Mouse (Mus musculus) limb, embryonic 12.5 days (tissue): ENCODE data around the gene Tut1. TPM values are rescaled to one million over a fixed set of nuclear protein-coding genes. Genes with fewer than 3 reads are reported as not detected.
"Not testable (repeated sequence)": the region's sequence is repeated elsewhere in the genome, so short reads cannot be mapped to it uniquely, and the experiment has no call there.

Source experiments
- ATAC-seq: fragments of 200-750 bp; cut with Nextera tagmentation; 2 replicates; pipeline ENCODE4 v1.8.0; 2017; ENCODE audit warnings: low read depth, moderate TSS enrichment; ENCODE audit not compliant: insufficient number of reproducible peaks, insufficient read depth, low FRiP score, low TSS enrichment
- H3K27ac ChIP-seq: fragments of 300-500 bp; sonication (generic); 2 replicates; pipeline ENCODE4 v1.5.1; 2016; ENCODE audit warnings: mild to moderate bottlenecking, moderate library complexity
- H3K27me3 ChIP-seq: fragments of 300-500 bp; sonication (generic); 2 replicates; pipeline ENCODE4 v1.6.1; 2016; ENCODE audit warnings: mild to moderate bottlenecking, moderate library complexity
- H3K36me3 ChIP-seq: fragments of 300-500 bp; sonication (generic); 2 replicates; pipeline ENCODE4 v1.6.1; 2016; ENCODE audit warnings: mild to moderate bottlenecking, moderate library complexity
- H3K4me1 ChIP-seq: fragments of 300-500 bp; sonication (generic); replicated peaks from 2 replicates; pipeline ENCODE4 v1.6.1; 2016
- H3K4me2 ChIP-seq: fragments of 300-500 bp; sonication (generic); 2 replicates; pipeline ENCODE4 v1.6.1; 2016; ENCODE audit warnings: mild to moderate bottlenecking, moderate library complexity
- H3K4me3 ChIP-seq: fragments of 300-500 bp; sonication (generic); replicated peaks from 2 replicates; pipeline ENCODE4 v1.5.1; 2016; ENCODE audit warnings: mild to moderate bottlenecking
- H3K9ac ChIP-seq: fragments of 300-500 bp; sonication (generic); replicated peaks from 2 replicates; pipeline ENCODE4 v1.6.1; 2016; ENCODE audit warnings: mild to moderate bottlenecking, moderate library complexity
- H3K9me3 ChIP-seq: fragments of 300-500 bp; sonication (generic); 2 replicates; pipeline ENCODE4 v1.6.1; 2016; ENCODE audit warnings: mild to moderate bottlenecking, moderate library complexity
- WGBS: fragments of 180-500 bp; shearing (Covaris S2); methylation state at CpG from one replicate; pipeline ENCODE4 v1.1.7; 2016; 5-methylcytosine and 5-hydroxymethylcytosine counted together
- polyA plus RNA-seq: library from polyadenylated mRNA; unstranded; fragments of >200 nt; fragmentation: Nextera tagmentation; extraction: Ambion mirVana; gene quantifications from 2 replicates; pipeline ENCODE4 v1.2.1, GENCODE M21; 2016

The Tut1 gene
- polyA plus RNA-seq, 1 experiment from 2014 or later: 39.7 TPM

DNA sequence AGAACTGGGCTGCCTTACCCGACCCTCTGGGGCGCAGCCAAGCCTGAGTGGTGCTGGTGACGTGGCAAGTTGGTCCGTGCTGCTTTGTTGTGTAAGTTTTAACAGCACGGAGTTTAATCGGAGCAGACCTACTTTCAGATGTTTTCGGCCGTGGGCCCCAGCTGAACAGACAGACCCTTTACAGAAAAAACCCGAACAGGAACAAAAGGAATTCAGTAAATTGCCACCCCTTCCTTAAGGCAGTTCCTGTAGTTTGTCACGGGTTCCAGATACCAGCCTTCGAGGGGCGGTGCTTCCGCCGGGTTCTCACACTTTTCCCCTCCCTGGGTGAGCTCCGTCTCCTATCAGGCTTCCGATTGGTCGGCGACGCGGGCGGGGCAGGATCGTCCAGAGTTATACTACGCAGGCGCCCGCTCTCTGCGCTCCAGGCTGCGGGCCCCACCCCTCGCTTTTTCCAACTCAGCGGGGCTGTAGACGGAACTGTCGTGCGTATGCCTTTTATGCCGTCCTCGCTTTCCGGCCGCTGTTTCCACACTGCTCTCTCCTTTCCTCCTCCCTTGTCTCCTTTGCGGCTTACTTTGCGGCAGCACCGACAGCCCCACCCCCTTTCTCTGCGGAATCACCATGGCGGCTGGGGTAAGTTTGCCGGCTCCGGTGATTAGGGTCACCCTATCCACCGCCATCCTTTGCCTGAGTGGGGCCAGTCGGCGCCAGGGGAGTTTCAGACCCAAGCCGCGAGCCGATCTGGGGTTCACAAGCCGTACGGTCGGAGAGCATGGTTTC lies 13.1 kb downstream of the Tut1 start, which contains the start of gene Eef1g:
TSS of gene Eef1g (plus strand) at position 452 of the 783 bp plus-strand sequence.
- peaks cover 75% of the 10 kb centered on the region for H3K36me3 ChIP-seq
- peak within 1 kb of the TSS; percentile 82 for H3K4me3 ChIP-seq
- H3K9ac ChIP-seq: peak within 1 kb of the TSS; percentile 94
- no peaks in the 10 kb centered on the region for H3K27me3 ChIP-seq
- peaks cover 16% of the 10 kb centered on the region for H3K4me1 ChIP-seq
- peak within 1 kb of the TSS; percentile 91 for H3K4me2 ChIP-seq
- peak within 1 kb of the TSS; percentile 94 for H3K27ac ChIP-seq
- H3K9me3 ChIP-seq: no peaks in the 10 kb centered on the region
- under 1% methylated on average over 52 of the region's 52 CpGs for WGBS
- peak; percentile 99 for ATAC-seq

DNA sequence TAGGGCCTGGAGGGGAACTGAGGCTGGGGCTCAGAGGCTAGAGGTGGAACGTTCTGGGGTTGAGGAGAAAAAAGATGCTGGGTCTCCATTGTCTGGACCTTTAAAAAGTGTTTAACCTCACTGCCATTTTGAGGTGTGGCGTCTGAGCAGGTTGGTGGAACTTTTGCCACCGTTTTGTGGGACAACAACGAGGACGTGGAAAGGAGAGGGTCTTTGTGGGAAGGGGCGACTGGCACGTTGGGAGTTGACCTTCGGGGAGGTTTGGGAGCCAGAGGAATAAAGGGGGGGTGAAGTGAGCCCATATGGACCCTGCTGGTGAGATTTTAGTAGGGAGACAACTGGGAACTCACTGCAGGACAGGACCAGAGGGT lies 13.7 kb downstream of the Tut1 start:
- Histone ChIP-seq H3K9me3 (no peaks in the 10 kb centered on the region), H3K4me1 (peaks cover 16% of the 10 kb centered on the region), H3K4me2 (peak overlapping the region; percentile 91), H3K4me3 (peak overlapping the region; percentile 82), H3K27ac (peak overlapping the region; percentile 94), H3K36me3 (peaks cover 75% of the 10 kb centered on the region), H3K9ac (peak overlapping the region; percentile 94), H3K27me3 (no peaks in the 10 kb centered on the region)
- ATAC-seq: no peak
- WGBS: 0% methylated on average over 8 of the region's 8 CpGs

DNA sequence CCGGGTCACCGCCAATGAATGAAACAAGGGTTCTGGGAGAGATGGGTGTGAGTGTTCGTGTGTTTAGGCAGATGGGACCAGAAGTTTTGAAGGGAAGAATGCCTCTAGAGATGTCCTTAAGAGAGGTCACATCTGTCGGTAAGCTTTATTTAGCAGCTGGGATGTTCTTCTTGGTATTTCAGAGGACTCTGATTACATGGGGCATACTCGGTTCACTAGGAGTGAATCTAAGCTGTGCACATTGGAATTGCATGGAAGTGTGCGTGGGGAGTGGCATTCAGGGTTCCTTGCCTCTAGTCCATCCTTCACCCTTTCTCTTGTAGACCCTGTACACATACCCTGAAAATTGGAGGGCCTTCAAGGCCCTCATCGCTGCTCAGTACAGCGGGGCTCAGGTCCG lies 14.2 kb downstream of the Tut1 start:
- H3K36me3 ChIP-seq: peaks cover 75% of the 10 kb centered on the region
- peak overlapping the region; percentile 94 for H3K27ac ChIP-seq
- H3K4me3 ChIP-seq: peak overlapping the region; percentile 82
- peak overlapping the region; percentile 91 for H3K4me2 ChIP-seq
- H3K9me3 ChIP-seq: no peaks in the 10 kb centered on the region
- peaks cover 16% of the 10 kb centered on the region for H3K4me1 ChIP-seq
- no peaks in the 10 kb centered on the region for H3K27me3 ChIP-seq
- WGBS: 5% methylated on average over 9 of the region's 9 CpGs
- peak overlapping the region; percentile 94 for H3K9ac ChIP-seq
- ATAC-seq: no peak

DNA sequence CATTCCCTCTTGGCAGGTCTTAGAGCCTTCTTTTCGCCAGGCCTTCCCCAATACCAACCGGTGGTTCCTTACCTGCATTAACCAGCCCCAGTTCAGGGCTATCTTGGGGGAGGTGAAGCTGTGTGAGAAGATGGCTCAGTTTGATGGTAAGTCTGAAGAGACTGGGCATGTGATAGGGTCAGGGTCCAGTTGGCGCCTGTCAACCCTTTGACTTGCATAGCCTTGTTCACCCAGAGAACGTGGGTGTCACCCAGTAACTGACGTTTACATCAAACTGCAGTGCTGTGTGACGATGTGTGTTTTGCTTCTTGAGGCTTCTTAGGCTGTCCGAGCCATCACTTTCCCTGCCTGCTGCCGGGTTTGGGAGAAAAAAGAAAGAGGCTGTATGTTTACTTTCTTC lies 18.8 kb downstream of the Tut1 start:
- WGBS: 90% methylated on average over 8 of the region's 8 CpGs
- H3K27me3 ChIP-seq, H3K4me2 ChIP-seq, H3K4me3 ChIP-seq, ATAC-seq, H3K9me3 ChIP-seq, H3K9ac ChIP-seq, H3K27ac ChIP-seq: not testable (repeated sequence)
- Histone ChIP-seq H3K36me3 (peaks cover 88% of the 10 kb centered on the region), H3K4me1 (peaks cover 12% of the 10 kb centered on the region)

DNA sequence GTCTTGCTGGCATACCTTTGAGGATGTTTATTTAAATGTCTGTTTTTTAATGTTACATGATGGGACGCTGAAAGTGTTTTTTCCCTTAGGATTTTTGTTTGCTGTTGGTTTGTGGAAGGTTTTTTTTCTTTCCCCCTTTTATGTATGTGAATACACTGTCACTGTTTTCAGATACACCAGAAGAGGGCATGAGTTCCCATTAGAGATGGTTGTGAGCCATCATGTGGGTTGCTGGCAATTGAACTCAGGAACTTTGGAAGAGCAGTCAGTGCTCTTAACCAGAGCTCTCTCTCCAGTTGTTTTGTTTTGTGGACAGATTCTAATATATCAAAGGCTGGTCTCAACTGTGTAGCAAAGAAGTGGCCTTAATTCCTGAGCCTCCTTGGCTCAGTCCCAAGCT lies 21.0 kb downstream of the Tut1 start:
- H3K9ac ChIP-seq: no peak overlapping the region
- no peak for ATAC-seq
- no peak overlapping the region for H3K4me2 ChIP-seq
- H3K27ac ChIP-seq: no peak overlapping the region
- H3K9me3 ChIP-seq: no peaks in the 10 kb centered on the region
- peaks cover 98% of the 10 kb centered on the region for H3K36me3 ChIP-seq
- no peaks in the 10 kb centered on the region for H3K27me3 ChIP-seq
- H3K4me3 ChIP-seq: no peak overlapping the region
- WGBS: 85% methylated on average over 1 of the region's 1 CpGs
- H3K4me1 ChIP-seq: peaks cover 7% of the 10 kb centered on the region

DNA sequence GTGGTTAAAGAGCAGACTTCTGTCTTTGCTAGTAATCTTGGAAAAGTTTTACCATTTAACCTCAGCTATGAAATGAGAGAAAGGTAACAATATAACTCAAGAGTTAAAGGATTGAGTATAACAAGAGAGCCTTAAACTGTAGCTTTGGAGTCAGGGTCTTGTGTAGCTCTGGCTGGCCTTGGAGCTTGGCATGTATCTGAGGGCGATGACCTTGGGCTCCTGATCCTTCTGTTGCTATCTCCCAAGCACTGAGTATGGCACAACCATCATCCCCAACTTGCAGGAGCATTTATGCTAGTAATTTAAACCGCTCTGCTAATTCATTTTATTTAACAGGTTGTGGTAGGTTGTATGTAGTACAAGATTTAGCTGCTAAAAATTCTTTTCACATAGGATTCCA lies 21.8 kb downstream of the Tut1 start:
- Histone ChIP-seq H3K27ac (no peak overlapping the region), H3K9ac (no peak overlapping the region), H3K4me2 (no peak overlapping the region), H3K4me3 (no peak overlapping the region), H3K36me3 (peaks cover 98% of the 10 kb centered on the region), H3K9me3 (no peaks in the 10 kb centered on the region), H3K27me3 (no peaks in the 10 kb centered on the region), H3K4me1 (peaks cover 7% of the 10 kb centered on the region)
- 95% methylated on average over 2 of the region's 2 CpGs for WGBS
- ATAC-seq: no peak

DNA sequence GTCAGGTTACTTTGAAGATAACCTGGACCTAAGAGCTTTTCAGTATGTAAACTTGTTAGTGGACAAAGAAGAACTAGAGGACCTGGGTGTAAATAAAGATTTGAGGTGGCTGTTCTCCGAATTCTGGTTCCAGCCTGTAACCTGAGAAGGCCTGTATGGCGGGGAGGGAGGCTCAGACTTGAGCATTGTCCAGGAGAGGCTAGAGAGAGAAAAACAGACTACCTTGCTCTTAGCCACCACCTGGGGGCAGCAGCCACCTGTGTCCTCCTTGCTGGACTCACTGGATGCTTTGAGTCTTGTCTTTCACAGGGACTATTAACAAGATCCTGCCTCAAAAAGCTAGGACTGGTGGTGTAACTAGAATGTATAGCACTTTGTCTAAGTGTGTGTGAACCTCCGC lies 22.9 kb downstream of the Tut1 start:
- peak; percentile 87 for ATAC-seq
- no peaks in the 10 kb centered on the region for H3K27me3 ChIP-seq
- peak overlapping the region; percentile 72 for H3K27ac ChIP-seq
- no peaks in the 10 kb centered on the region for H3K9me3 ChIP-seq
- peaks cover 7% of the 10 kb centered on the region for H3K4me1 ChIP-seq
- 36% methylated on average over 3 of the region's 3 CpGs for WGBS
- H3K36me3 ChIP-seq: peaks cover 94% of the 10 kb centered on the region
- no peak overlapping the region for H3K4me2 ChIP-seq
- no peak overlapping the region for H3K9ac ChIP-seq
- H3K4me3 ChIP-seq: no peak overlapping the region

DNA sequence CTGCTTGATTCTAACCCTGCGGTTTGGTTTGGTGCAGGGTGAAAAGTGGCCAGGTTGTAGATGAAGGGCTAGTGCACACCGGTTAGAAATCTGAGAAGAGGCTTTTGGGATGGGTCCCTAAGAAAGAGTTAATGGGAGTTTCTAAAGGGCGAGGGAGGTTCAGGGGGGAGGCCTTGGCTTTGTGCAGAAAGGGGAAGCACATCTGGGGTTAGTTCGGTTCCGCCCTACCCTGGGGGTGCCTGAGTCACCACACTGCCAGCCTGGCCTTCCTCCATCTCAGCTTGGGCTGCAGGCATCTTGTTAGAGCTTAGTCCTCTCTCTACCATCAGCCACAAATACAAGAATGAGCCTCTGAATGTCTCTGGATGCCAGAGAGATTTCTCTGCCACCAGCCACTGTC lies 27.1 kb downstream of the Tut1 start:
- H3K27me3 ChIP-seq: no peaks in the 10 kb centered on the region
- no peak for ATAC-seq
- H3K27ac ChIP-seq: no peak overlapping the region
- H3K4me1 ChIP-seq: peaks cover 28% of the 10 kb centered on the region
- no peak overlapping the region for H3K4me3 ChIP-seq
- 49% methylated on average over 5 of the region's 5 CpGs for WGBS
- no peaks in the 10 kb centered on the region for H3K9me3 ChIP-seq
- H3K9ac ChIP-seq: no peak overlapping the region
- peaks cover 51% of the 10 kb centered on the region for H3K36me3 ChIP-seq
- H3K4me2 ChIP-seq: no peak overlapping the region

DNA sequence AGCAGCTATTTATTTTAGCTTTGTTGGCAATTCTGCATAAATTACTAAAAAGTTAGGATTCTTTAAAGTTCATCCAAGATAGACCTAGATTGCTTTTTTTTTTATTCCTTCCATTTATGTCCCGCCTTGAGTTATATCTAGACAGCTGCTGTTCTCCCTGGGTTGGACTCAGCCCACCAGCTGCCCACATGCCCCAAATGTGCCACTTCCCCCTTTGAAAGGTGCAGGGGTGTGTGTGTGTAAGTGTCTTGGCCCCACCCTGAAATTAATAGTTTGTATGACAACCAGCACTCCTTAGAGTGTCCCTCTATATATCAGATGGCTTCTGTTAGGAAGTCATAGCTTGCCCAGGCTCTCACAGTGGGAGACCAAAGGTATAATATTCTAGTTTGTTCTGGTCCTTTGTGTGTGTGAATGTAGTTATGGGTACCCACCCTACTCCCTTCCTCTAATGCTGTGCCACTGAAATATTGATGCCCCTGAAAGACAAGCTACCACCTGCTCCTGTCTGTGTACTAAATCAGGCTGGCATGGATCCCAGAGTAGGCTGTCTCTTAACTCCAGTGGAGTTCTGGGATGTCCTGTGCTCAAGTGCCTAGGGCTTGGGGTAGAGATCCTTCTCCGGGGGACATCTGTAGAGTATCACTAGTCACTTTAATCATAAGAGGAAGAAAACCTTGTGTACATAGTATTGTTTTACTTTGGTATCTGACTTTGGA lies 28.0 kb downstream of the Tut1 start:
- Histone ChIP-seq H3K27me3 (no peaks in the 10 kb centered on the region), H3K9ac (no peak overlapping the region), H3K9me3 (no peaks in the 10 kb centered on the region), H3K4me1 (peaks cover 21% of the 10 kb centered on the region), H3K4me3 (no peak overlapping the region), H3K36me3 (peaks cover 45% of the 10 kb centered on the region), H3K4me2 (no peak overlapping the region), H3K27ac (no peak overlapping the region)
- ATAC-seq: no peak
- WGBS: 91% methylated on average over 2 of the region's 2 CpGs

DNA sequence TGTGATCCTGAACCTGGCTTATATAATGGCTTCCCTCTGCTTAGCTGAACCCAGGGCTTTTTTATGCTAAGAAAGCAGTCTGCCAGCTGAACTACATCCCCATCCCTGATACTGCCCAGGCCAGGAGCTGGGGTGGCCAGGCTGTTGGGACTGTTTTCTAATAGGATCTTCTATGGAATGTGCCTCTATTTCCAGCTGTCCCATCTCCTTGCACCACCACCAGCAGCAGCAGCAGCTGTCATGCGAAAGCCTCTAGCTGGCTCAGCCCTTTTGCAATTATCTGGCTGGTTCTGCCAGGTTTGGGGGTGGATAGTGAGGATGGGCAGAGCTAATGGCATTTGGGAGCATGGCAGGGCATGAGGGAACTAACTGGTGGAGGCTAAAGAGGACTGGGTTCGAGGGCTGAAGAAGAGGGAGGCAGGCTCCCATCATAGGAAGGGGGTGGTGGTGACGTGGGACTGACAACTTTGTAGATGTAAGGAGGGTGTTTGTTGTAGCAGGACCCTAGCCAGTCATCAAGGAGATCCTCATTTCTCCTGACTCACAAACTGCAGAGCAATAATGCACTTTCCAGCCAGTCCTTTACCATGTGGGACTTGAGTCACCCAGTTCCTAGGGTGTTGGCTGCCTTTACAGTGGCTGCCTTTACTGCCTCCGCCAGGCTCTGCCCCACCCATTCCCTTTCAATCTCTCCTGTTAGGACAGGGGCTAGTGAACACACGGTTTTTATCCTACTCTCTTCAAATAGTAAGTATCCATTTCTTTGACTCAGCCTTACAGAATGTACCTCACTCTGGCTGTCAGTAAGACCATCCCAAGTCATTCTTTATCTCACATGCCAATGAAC lies 28.9 kb downstream of the Tut1 start:
- Histone ChIP-seq H3K4me3 (no peak overlapping the region), H3K27me3 (no peaks in the 10 kb centered on the region), H3K4me1 (peaks cover 21% of the 10 kb centered on the region), H3K4me2 (no peak overlapping the region), H3K9ac (no peak overlapping the region), H3K9me3 (no peaks in the 10 kb centered on the region), H3K36me3 (peaks cover 36% of the 10 kb centered on the region), H3K27ac (no peak overlapping the region)
- no peak for ATAC-seq
- WGBS: 47% methylated on average over 5 of the region's 5 CpGs

DNA sequence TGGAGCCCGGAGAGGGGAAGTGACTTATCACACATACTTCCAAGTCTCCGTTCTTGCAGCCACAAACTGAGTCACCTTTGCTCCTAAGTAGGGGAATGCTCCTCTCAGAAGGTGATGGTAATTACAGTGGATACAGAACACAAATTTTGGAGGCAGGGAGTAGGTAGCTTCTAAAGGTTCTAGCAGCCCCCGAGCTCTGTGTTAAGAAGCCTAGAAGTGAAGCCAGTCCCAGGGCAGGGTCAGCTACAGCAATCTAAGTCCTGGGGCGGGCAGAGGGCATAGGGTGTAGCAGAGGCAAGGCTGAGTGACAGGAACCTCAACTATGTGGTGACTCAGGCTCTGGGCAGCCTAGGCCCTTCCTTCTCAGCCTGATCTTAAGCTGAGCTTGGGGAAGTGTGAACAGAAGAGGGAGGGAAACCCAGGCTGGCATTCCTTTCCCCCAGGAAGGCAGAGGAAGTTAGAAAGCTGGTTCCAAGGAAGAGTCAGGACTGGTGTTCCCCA lies 29.6 kb downstream of the Tut1 start:
- H3K27ac ChIP-seq: no peak overlapping the region
- no peaks in the 10 kb centered on the region for H3K27me3 ChIP-seq
- no peak for ATAC-seq
- H3K9me3 ChIP-seq: no peaks in the 10 kb centered on the region
- peaks cover 29% of the 10 kb centered on the region for H3K36me3 ChIP-seq
- no peak overlapping the region for H3K4me3 ChIP-seq
- no peak overlapping the region for H3K9ac ChIP-seq
- no peak overlapping the region for H3K4me2 ChIP-seq
- peaks cover 28% of the 10 kb centered on the region for H3K4me1 ChIP-seq
- WGBS: 46% methylated on average over 4 of the region's 4 CpGs
